In the genomic region with DNA sequence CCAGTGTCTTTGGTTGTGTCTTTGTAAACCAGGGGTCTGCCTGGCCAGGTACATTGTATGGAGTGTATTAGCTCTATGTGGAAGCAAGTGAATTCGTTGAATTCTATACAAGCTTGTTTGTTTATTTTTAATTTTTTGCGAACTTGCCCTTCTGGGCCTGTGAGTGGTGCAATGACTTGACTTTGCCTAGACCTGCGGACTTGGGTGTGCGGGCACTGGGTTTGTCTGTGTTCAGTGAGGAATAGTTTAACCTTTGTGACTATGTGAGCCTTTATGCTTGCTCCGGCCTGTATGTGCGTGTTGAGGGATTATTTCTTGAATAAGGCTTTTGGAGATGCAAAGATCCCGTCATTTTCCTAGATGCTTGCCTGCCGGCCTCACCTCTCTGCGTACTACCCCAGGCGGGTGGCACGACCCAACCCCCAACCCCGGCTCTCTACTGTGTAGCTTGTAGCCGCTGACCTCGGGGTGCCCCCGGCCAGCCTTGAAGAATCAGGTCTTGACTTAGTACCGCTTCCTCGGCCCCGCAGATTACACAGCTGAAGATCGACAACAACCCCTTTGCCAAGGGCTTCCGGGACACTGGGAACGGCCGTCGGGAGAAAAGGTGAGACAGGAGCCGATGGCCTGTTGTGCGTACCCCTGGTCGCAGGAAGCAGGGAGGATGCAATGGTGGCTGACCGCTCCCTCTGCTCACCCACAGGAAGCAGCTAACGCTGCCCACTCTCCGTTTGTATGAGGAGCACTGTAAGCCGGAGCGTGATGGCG, we compare ENCODE assay signal across 8 mouse cellular contexts. TPM values are rescaled to one million over a fixed set of nuclear protein-coding genes. Genes with fewer than 3 reads are reported as not detected.
A peak's percentile ranks its signal among the peaks of the same experiment; 100 is the strongest.
DNase-seq lines count a peak whose midpoint lies in the region; ATAC-seq and TF ChIP-seq lines count a peak whose summit lies in the region.

No protein-coding gene starts in this region.

- DNase-seq in liver, adult 2 months (ENCODE audit: extremely low read depth, low read depth, low spot score), result no peak
- DNase-seq in liver, result no peak
- DNase-seq in embryonic facial prominence, embryonic 14.5 days (ENCODE audit: low spot score), result no peak
- no peak for DNase-seq in left cerebral cortex, adult 9 months (ENCODE audit: low spot score in 2 of 2)
- no peak for DNase-seq in layer of hippocampus, postnatal 10 days (ENCODE audit: low spot score in 2 of 2)

- 19% methylated on average over 32 of the region's 32 CpGs for WGBS in liver, adult 2 months
- WGBS in embryonic facial prominence, embryonic 14.5 days, result 5% methylated on average over 32 of the region's 32 CpGs
- 5% methylated on average over 32 of the region's 32 CpGs for WGBS in kidney, embryonic 16.5 days
- WGBS in neural tube, embryonic 14.5 days, result 3% methylated on average over 32 of the region's 32 CpGs

- H3K4me2 ChIP-seq in embryonic facial prominence, embryonic 14.5 days (ENCODE audit: low read depth, low read length), result peak overlapping the region; percentile 72
- H3K4me2 ChIP-seq in kidney, embryonic 16.5 days (replicated peaks; ENCODE audit: low read depth, low read length), result peak overlapping the region; percentile 79
- H3K4me2 ChIP-seq in neural tube, embryonic 14.5 days (ENCODE audit: low read depth, low read length), result peak overlapping the region; percentile 2; the same call in 1 of the 2 replicates

- H3K9me3 ChIP-seq in embryonic facial prominence, embryonic 14.5 days (ENCODE audit: control insufficient read depth, low read length), result no peaks in the 10 kb centered on the region
- no peaks in the 10 kb centered on the region for H3K9me3 ChIP-seq in kidney, embryonic 16.5 days (ENCODE audit: low read length)
- no peaks in the 10 kb centered on the region for H3K9me3 ChIP-seq in neural tube, embryonic 14.5 days (ENCODE audit: control insufficient read depth, low read length)

- no peak for TF ChIP-seq CTCF in liver, adult 2 months (IDR thresholded peaks at IDR 0.05; ENCODE audit: low read depth, low read length)

- peaks cover 45% of the 10 kb centered on the region for H3K27me3 ChIP-seq in liver, adult 2 months (ENCODE audit: control insufficient read depth, insufficient read depth, low read length)
- H3K27me3 ChIP-seq in embryonic facial prominence, embryonic 14.5 days (replicated peaks; ENCODE audit: control insufficient read depth, insufficient read depth, low read length), result peaks cover 66% of the 10 kb centered on the region; the same call in 1 of the 2 replicates
- peaks cover 62% of the 10 kb centered on the region for H3K27me3 ChIP-seq in kidney, embryonic 16.5 days (ENCODE audit: insufficient read depth, low read length)
- H3K27me3 ChIP-seq in neural tube, embryonic 14.5 days (ENCODE audit: control insufficient read depth, insufficient read depth, low read length), result peaks cover 53% of the 10 kb centered on the region

- no peak for ATAC-seq in embryonic facial prominence, embryonic 14.5 days (ENCODE audit: low read depth)
- no peak for ATAC-seq in kidney, embryonic 16.5 days (ENCODE audit: low FRiP score, low TSS enrichment)
- ATAC-seq in neural tube, embryonic 14.5 days (ENCODE audit: low read depth), result no peak
- no peak for ATAC-seq in megakaryocyte-erythroid progenitor cell, adult 5-6 weeks (replicated peaks; ENCODE audit: low FRiP score, low TSS enrichment, poor library complexity, severe bottlenecking)

- peak overlapping the region; percentile 53; the same call in 1 of the 2 replicates for H3K9ac ChIP-seq in liver, adult 2 months (ENCODE audit: low read depth, low read length)
- peak overlapping the region; percentile 97 for H3K9ac ChIP-seq in embryonic facial prominence, embryonic 14.5 days (ENCODE audit: low read depth, low read length)
- peak overlapping the region; percentile 94 for H3K9ac ChIP-seq in kidney, embryonic 16.5 days (replicated peaks; ENCODE audit: low read length)
- H3K9ac ChIP-seq in neural tube, embryonic 14.5 days (replicated peaks; ENCODE audit: low read depth, low read length), result no peak overlapping the region

- H3K4me1 ChIP-seq in liver, adult 2 months (ENCODE audit: control insufficient read depth, insufficient read depth, low read length), result no peaks in the 10 kb centered on the region
- peaks cover 5% of the 10 kb centered on the region for H3K4me1 ChIP-seq in embryonic facial prominence, embryonic 14.5 days (ENCODE audit: control insufficient read depth, insufficient read depth, low read length)
- peaks cover 26% of the 10 kb centered on the region for H3K4me1 ChIP-seq in kidney, embryonic 16.5 days (ENCODE audit: insufficient read depth, low read length)
- H3K4me1 ChIP-seq in neural tube, embryonic 14.5 days (ENCODE audit: control insufficient read depth, insufficient read depth, low read length), result peaks cover 10% of the 10 kb centered on the region; the same call in 1 of the 2 replicates

- TF ChIP-seq POLR2A in liver, adult 2 months (IDR thresholded peaks at IDR 0.05; ENCODE audit: extremely low read depth, insufficient read depth, low read length), result no peak

- H3K36me3 ChIP-seq in liver, adult 2 months (ENCODE audit: control insufficient read depth, insufficient read depth, low read length), result no peaks in the 10 kb centered on the region
- H3K36me3 ChIP-seq in embryonic facial prominence, embryonic 14.5 days (ENCODE audit: control insufficient read depth, insufficient read depth, low read length), result peaks cover 36% of the 10 kb centered on the region
- H3K36me3 ChIP-seq in kidney, embryonic 16.5 days (ENCODE audit: insufficient read depth, low read length), result peaks cover 6% of the 10 kb centered on the region; the same call in 1 of the 2 replicates
- no peaks in the 10 kb centered on the region for H3K36me3 ChIP-seq in neural tube, embryonic 14.5 days (ENCODE audit: control insufficient read depth, insufficient read depth, low read length)

- peak overlapping the region; percentile 3; the same call in 1 of the 2 replicates for H3K4me3 ChIP-seq in liver, adult 2 months (ENCODE audit: insufficient read depth, low read depth, low read length)
- peak overlapping the region; percentile 70 for H3K4me3 ChIP-seq in embryonic facial prominence, embryonic 14.5 days (ENCODE audit: low read depth, low read length)
- H3K4me3 ChIP-seq in kidney, embryonic 16.5 days (ENCODE audit: low read length), result peak overlapping the region; percentile 74
- H3K4me3 ChIP-seq in neural tube, embryonic 14.5 days (ENCODE audit: low read depth, low read length), result peak overlapping the region; percentile 11

- H3K27ac ChIP-seq in liver, adult 2 months (replicated peaks; ENCODE audit: insufficient read depth, low read depth, low read length), result no peak overlapping the region
- peak overlapping the region; percentile 94 for H3K27ac ChIP-seq in embryonic facial prominence, embryonic 14.5 days (replicated peaks; ENCODE audit: low read depth, low read length)
- peak overlapping the region; percentile 94 for H3K27ac ChIP-seq in kidney, embryonic 16.5 days (ENCODE audit: low read length)
- H3K27ac ChIP-seq in neural tube, embryonic 14.5 days (ENCODE audit: low read depth, low read length), result no peak overlapping the region

- H3K79me2 ChIP-seq in liver, adult 2 months (ENCODE audit: control insufficient read depth, insufficient read depth, low read length), result no peaks in the 10 kb centered on the region

RNA-seq across cellular contexts. Expression of a gene that starts 4.4 kb away (rescaled TPM):
- total RNA-seq in liver, adult 2 months (2014; rRNA removed), result 1.3 and 1.4 TPM in 2 replicates
- polyA plus RNA-seq in liver, adult 2 months (2012; rRNA removed), result 2.4 and 3.0 TPM in 2 replicates
- 6.3 and 6.5 TPM in 2 replicates for polyA plus RNA-seq in embryonic facial prominence, embryonic 14.5 days (2014; fragmentation: Nextera tagmentation; extraction: Ambion mirVana)
- 10.3 TPM in 2 replicates for polyA plus RNA-seq in kidney, embryonic 16.5 days (2015; fragmentation: Nextera tagmentation; extraction: Ambion mirVana)
- polyA plus RNA-seq in neural tube, embryonic 14.5 days (2014; fragmentation: Nextera tagmentation; extraction: Ambion mirVana), result 0.37 and 1.2 TPM in 2 replicates
- 1 to 10 TPM; 3.0 to 3.9 TPM for total RNA-seq in layer of hippocampus, postnatal 10 days (2021)
- not detected in 2 replicates for total RNA-seq in megakaryocyte-erythroid progenitor cell, adult 5-6 weeks (2014; fragmentation: Nextera tagmentation)
- total RNA-seq in megakaryocyte-erythroid progenitor cell, adult 5-6 weeks (2017), result 0.19 TPM in 1 of 2 replicates, not detected in the other

RNA-seq across cellular contexts. Expression of a gene that starts 13.4 kb away (rescaled TPM):
- total RNA-seq in liver, adult 2 months (2014; rRNA removed), result not detected in 2 replicates
- polyA plus RNA-seq in liver, adult 2 months (2012; rRNA removed), result not detected in 2 replicates
- polyA plus RNA-seq in embryonic facial prominence, embryonic 14.5 days (2014; fragmentation: Nextera tagmentation; extraction: Ambion mirVana), result not detected in 2 replicates
- not detected in 2 replicates for polyA plus RNA-seq in kidney, embryonic 16.5 days (2015; fragmentation: Nextera tagmentation; extraction: Ambion mirVana)
- polyA plus RNA-seq in neural tube, embryonic 14.5 days (2014; fragmentation: Nextera tagmentation; extraction: Ambion mirVana), result not detected in 2 replicates
- not detected for total RNA-seq in layer of hippocampus, postnatal 10 days (2021)
- not detected in 2 replicates for total RNA-seq in megakaryocyte-erythroid progenitor cell, adult 5-6 weeks (2014; fragmentation: Nextera tagmentation)
- not detected in 2 replicates for total RNA-seq in megakaryocyte-erythroid progenitor cell, adult 5-6 weeks (2017)

RNA-seq across cellular contexts. Expression of a gene that starts 49.5 kb away (rescaled TPM):
- total RNA-seq in liver, adult 2 months (2014; rRNA removed), result not detected in 2 replicates
- polyA plus RNA-seq in liver, adult 2 months (2012; rRNA removed), result 0.02 TPM in 1 of 2 replicates, not detected in the other
- polyA plus RNA-seq in embryonic facial prominence, embryonic 14.5 days (2014; fragmentation: Nextera tagmentation; extraction: Ambion mirVana), result 0.85 and 1.4 TPM in 2 replicates
- 0.24 and 1.7 TPM in 2 replicates for polyA plus RNA-seq in kidney, embryonic 16.5 days (2015; fragmentation: Nextera tagmentation; extraction: Ambion mirVana)
- 0.20 and 0.28 TPM in 2 replicates for polyA plus RNA-seq in neural tube, embryonic 14.5 days (2014; fragmentation: Nextera tagmentation; extraction: Ambion mirVana)
- under 1 TPM; 0.54 to 0.69 TPM for total RNA-seq in layer of hippocampus, postnatal 10 days (2021)
- total RNA-seq in megakaryocyte-erythroid progenitor cell, adult 5-6 weeks (2014; fragmentation: Nextera tagmentation), result not detected in 2 replicates
- 0.57 TPM in 1 of 2 replicates, not detected in the other for total RNA-seq in megakaryocyte-erythroid progenitor cell, adult 5-6 weeks (2017)

Comparison
In these comparisons a context has a peak if more than half of its experiments do, and no peak if none do; other contexts are left out.
1. H3K27ac ChIP-seq: peak in embryonic facial prominence, embryonic 14.5 days (single experiment) and kidney, embryonic 16.5 days (single experiment); none in liver, adult 2 months (single experiment) and neural tube, embryonic 14.5 days (single experiment).
2. H3K4me3 ChIP-seq: peak in every context shown above with its lines; median percentile 74 in kidney, embryonic 16.5 days; 70 in embryonic facial prominence, embryonic 14.5 days; 11 in neural tube, embryonic 14.5 days; 3 in liver, adult 2 months.
3. H3K4me2 ChIP-seq: peak in every context shown above with its lines; median percentile 79 in kidney, embryonic 16.5 days; 72 in embryonic facial prominence, embryonic 14.5 days; 2 in neural tube, embryonic 14.5 days.